Mouse (Mus musculus) bone marrow macrophage, adult 2 months (primary cell): ENCODE results near the gene Vsir. TPM values are rescaled to one million over a fixed set of nuclear protein-coding genes. Genes with fewer than 3 reads are reported as not detected.
A peak's percentile ranks its signal among the peaks of the same experiment; 100 is the strongest.

Source experiments
- H3K27ac ChIP-seq: 2 replicates; pipeline ENCODE4 v1.5.1; 2012; ENCODE audit warnings: low read depth, low read length; ENCODE audit not compliant: insufficient read depth
- H3K4me1 ChIP-seq: 2 replicates; pipeline ENCODE4 v1.6.1; 2012; ENCODE audit warnings: low read length; ENCODE audit not compliant: control insufficient read depth, insufficient read depth
- H3K4me3 ChIP-seq: 2 replicates; pipeline ENCODE4 v1.5.1; 2012; ENCODE audit warnings: mild to moderate bottlenecking, low read length, moderate library complexity; ENCODE audit not compliant: insufficient read depth
- CTCF ChIP-seq: IDR thresholded peaks from 2 replicates; pipeline ENCODE4 v1.5.1; 2012; ENCODE audit warnings: low read depth, mild to moderate bottlenecking, low read length, moderate library complexity
- POLR2A ChIP-seq: IDR thresholded peaks from 2 replicates; pipeline ENCODE4 v1.6.1; 2012; ENCODE audit warnings: mild to moderate bottlenecking, low read depth, low read length, borderline replicate concordance
- polyA plus RNA-seq: library from polyadenylated mRNA; stranded (reverse); fragments of >200 nt; gene quantifications from 2 replicates; pipeline ENCODE4 v1.2.4, GENCODE M21; 2012; ENCODE audit not compliant: missing spikeins, insufficient read depth, insufficient read length

The Vsir gene
- polyA plus RNA-seq, 1 experiment = 666 TPM

DNA sequence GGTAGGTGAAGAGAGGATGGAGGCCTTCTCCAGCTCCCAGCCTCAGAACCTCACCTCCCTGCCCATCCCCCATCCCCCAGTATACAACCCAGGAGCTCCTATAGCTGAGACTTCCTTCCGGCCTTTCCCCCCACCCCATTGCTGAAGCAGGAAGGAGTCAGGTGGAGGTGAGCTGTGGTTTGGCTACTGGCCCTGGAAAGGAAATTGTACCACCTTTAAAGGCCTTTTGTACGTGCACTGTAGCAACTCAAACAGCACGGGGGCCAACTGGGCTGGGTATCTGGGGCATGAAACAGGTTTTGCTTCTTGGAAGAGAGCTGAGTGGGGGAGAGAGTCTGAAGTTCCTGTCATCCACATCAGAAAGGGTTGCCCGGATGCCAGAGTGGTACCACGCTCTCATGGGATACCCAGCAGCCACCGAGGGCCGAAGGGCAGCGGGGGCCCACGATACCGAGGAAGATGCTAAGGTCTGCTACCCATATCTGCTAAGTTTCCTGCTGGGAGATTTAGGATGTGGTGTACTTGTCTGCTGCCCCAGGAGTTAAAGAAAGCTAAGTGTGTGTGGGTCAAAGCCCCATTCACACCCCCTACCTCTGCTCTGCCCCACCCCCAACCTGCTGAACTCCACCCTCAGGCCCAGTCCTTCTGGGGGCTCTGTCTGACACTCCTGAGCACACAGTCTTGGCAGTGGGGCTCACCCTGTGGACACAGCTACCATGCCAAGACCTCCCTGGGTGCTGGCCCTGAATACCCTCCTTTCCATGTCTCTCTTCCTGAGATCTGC, 34.7 kb downstream of the Vsir start:
- Histone ChIP-seq H3K4me1 (peaks cover 24% of the 10 kb centered on the region), H3K27ac (no peak overlapping the region), H3K4me3 (no peak overlapping the region)
- no peak for TF ChIP-seq CTCF
- TF ChIP-seq POLR2A = no peak

GRCm38 (mm10) chr10:60388332-60388731, 41.7 kb downstream of the Vsir start:
- Histone ChIP-seq H3K4me1 (peaks cover 39% of the 10 kb centered on the region), H3K27ac (no peak overlapping the region), H3K4me3 (no peak overlapping the region)
- TF ChIP-seq CTCF = no peak
- no peak for TF ChIP-seq POLR2A

GRCm38 (mm10) chr10:60389447-60389865, 42.8 kb downstream of the Vsir start:
- no peak for TF ChIP-seq CTCF
- TF ChIP-seq POLR2A = no peak
- Histone ChIP-seq H3K4me3 (no peak overlapping the region), H3K27ac (peak overlapping the region; percentile 23), H3K4me1 (peaks cover 39% of the 10 kb centered on the region)

GRCm38 (mm10) chr10:60390177-60390903, 43.7 kb downstream of the Vsir start:
- Histone ChIP-seq H3K4me1 (peaks cover 43% of the 10 kb centered on the region), H3K4me3 (no peak overlapping the region), H3K27ac (0 out of 2 replicates have a peak overlapping the region, but pooled peaks have one; percentile 11)
- TF ChIP-seq CTCF (no peak), POLR2A (no peak)

DNA sequence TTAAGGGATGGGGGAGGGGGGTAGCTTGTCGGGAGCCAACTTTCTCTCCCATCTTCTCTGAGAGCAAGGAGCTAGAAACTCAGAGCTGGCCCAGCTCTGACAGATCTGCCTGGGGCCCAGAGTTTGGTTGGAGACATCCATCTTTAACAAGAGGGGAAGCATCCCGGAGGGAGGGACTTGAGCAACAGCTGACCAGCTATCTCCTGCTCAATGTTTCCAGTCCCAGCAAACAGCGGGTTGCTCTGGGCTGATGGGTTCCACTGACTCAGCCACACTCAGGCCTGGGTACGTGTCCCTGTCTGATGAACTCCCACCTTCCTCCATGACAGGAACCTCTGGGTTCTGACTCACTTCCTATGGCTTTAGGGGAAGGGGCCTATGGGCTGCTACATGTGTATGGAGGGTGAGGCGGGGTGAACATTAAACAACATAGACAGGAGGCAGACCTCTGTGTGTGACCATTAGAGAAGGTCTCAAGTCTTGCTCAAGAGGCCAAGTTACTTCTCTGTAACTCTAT, 44.3 kb downstream of the Vsir start:
- TF ChIP-seq CTCF (no peak), POLR2A (no peak)
- peak overlapping the region; percentile 11; the same call in 1 of the 2 replicates for H3K27ac ChIP-seq
- peaks cover 50% of the 10 kb centered on the region for H3K4me1 ChIP-seq
- no peak overlapping the region for H3K4me3 ChIP-seq

- Histone ChIP-seq H3K4me3 (no peak overlapping the region), H3K27ac (no peak overlapping the region), H3K4me1 (peaks cover 57% of the 10 kb centered on the region)
- TF ChIP-seq POLR2A (no peak), CTCF (no peak)
These were observed 45.0 kb downstream of the Vsir start for GRCm38 (mm10) chr10:60391661-60392060.

DNA sequence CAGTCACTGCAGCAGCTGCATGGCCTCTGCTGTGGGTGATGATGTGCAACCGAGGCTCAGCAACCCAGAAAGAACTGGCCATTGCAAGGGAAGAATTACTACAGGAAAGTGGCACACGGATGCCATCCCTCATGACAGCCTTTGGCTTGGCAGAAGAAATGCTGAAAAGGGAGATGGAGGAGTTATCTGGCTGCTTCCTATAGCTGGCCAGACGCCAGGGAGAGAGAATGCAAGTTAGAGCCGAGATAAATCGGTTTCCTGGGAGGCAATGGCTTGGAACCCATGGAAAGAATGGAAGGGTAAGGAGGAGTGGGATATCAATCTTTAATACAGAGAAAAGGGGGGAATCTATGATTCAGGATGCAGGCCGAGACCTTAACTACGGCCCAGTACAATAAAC, 48.3 kb downstream of the Vsir start:
- TF ChIP-seq CTCF (no peak), POLR2A (no peak)
- Histone ChIP-seq H3K4me1 (peaks cover 64% of the 10 kb centered on the region), H3K4me3 (no peak overlapping the region), H3K27ac (no peak overlapping the region)

DNA sequence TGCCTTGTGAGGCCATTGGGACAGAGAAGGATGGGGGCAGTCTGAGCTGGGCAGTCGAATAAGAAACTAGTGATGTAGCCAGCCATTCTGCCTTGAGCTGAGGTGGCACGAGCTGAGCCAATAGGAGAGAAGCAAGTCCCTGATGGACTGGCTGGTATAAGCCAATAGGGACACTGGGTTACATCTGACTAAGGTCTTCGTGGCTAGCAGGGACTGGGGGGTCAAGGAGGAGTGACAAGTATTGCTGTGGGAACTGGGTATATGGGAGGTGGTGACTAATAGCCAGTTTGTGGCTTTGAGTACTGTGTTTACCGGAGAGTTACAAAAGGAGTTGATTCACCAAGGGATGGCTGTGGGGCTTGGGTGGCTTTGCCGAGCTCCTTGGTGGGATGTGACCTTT, 49.0 kb downstream of the Vsir start:
- TF ChIP-seq POLR2A (no peak), CTCF (no peak)
- Histone ChIP-seq H3K4me3 (no peak overlapping the region), H3K27ac (no peak overlapping the region), H3K4me1 (peaks cover 59% of the 10 kb centered on the region)

GRCm38 (mm10) chr10:60398051-60398814, 51.6 kb downstream of the Vsir start:
- Histone ChIP-seq H3K4me1 (peaks cover 48% of the 10 kb centered on the region), H3K4me3 (no peak overlapping the region), H3K27ac (peak overlapping the region; percentile 84)
- no peak for TF ChIP-seq CTCF
